Mouse (Mus musculus): ENCODE data around the gene Cenpe.

The Cenpe gene

GRCm38 (mm10) chr3:135280669-135281415 lies 68.5 kb downstream of the Cenpe start, which contains the start of gene Bdh2:
Gene Bdh2, plus strand, starts transcription at chr3:135281221.
- DNase-seq (ENCODE audit: low spot score in 2 of 2) = peak; percentile 61 to 80

- no peak for DNase-seq (ENCODE audit: low spot score in 2 of 2)
Observed at GRCm38 (mm10) chr3:135281701-135282100, 69.4 kb downstream of the Cenpe start.

- DNase-seq (ENCODE audit: low spot score in 2 of 2) = no peak
Observed at GRCm38 (mm10) chr3:135285256-135285655, 72.9 kb downstream of the Cenpe start.

- no peak for DNase-seq (ENCODE audit: low spot score in 2 of 2)
Observed at GRCm38 (mm10) chr3:135285807-135286206, 73.5 kb downstream of the Cenpe start.

GRCm38 (mm10) chr3:135288138-135288750 lies 75.9 kb downstream of the Cenpe start:
- no peak for DNase-seq (ENCODE audit: low spot score in 2 of 2)

- DNase-seq (ENCODE audit: low spot score in 2 of 2) = no peak
Observed at GRCm38 (mm10) chr3:135289148-135289547, 76.8 kb downstream of the Cenpe start.

- DNase-seq (ENCODE audit: low spot score in 2 of 2) = peak in 1 of 2 experiments; percentile 9
Observed at GRCm38 (mm10) chr3:135290249-135290894, 78.0 kb downstream of the Cenpe start.

- DNase-seq (ENCODE audit: low spot score in 2 of 2) = peak in 1 of 2 experiments; percentile 19
Observed at GRCm38 (mm10) chr3:135293703-135294102, 81.4 kb downstream of the Cenpe start.

GRCm38 (mm10) chr3:135295559-135295958 lies 83.2 kb downstream of the Cenpe start:
- DNase-seq (ENCODE audit: low spot score in 2 of 2) = no peak

- peak in 1 of 2 experiments; percentile 21 for DNase-seq (ENCODE audit: low spot score in 2 of 2)
Observed at GRCm38 (mm10) chr3:135298560-135298959, 86.2 kb downstream of the Cenpe start.

GRCm38 (mm10) chr3:135300081-135300480 lies 87.7 kb downstream of the Cenpe start:
- DNase-seq (ENCODE audit: low spot score in 2 of 2) = no peak

- DNase-seq (ENCODE audit: low spot score in 2 of 2) = no peak
Observed at GRCm38 (mm10) chr3:135304060-135304459, 91.7 kb downstream of the Cenpe start.

- DNase-seq (ENCODE audit: low spot score in 2 of 2) = no peak
Observed at GRCm38 (mm10) chr3:135304566-135304965, 92.2 kb downstream of the Cenpe start.

GRCm38 (mm10) chr3:135307411-135308259 lies 95.3 kb downstream of the Cenpe start, which contains the start of gene Slc9b2:
Gene Slc9b2, plus strand, starts transcription at chr3:135307700.
- DNase-seq (ENCODE audit: low spot score in 2 of 2) = no peak

GRCm38 (mm10) chr3:135312916-135313491 lies 100.7 kb downstream of the Cenpe start:
- no peak for DNase-seq (ENCODE audit: low spot score in 2 of 2)

- DNase-seq (ENCODE audit: low spot score in 2 of 2) = no peak
Observed at GRCm38 (mm10) chr3:135313727-135314126, 101.4 kb downstream of the Cenpe start.

- DNase-seq (ENCODE audit: low spot score in 2 of 2) = no peak
Observed at GRCm38 (mm10) chr3:135314811-135315210, 102.5 kb downstream of the Cenpe start.

GRCm38 (mm10) chr3:135315720-135316425 lies 103.5 kb downstream of the Cenpe start:
- DNase-seq (ENCODE audit: low spot score in 2 of 2) = no peak

- DNase-seq (ENCODE audit: low spot score in 2 of 2) = no peak
Observed at GRCm38 (mm10) chr3:135318331-135318730, 106.0 kb downstream of the Cenpe start.
